Mouse (Mus musculus) layer of hippocampus, adult 2 months (tissue): ENCODE measurements at regions not wholly inside any gene's neighbourhood (a gene's known extent, or its start where the extent isn't known, plus 50 kb on each side); places are given as distances from the start of the nearest gene placed in this dataset.

Source experiments
- DNase-seq, 2 experiments: peaks; one replicate each; pipeline ENCODE4 v3.0.0; 2022; ENCODE audit warnings: low spot score in 2 of 2
- H3K27ac ChIP-seq: fragments of 200-600 bp; 2 replicates; pipeline ENCODE4 v1.8.1; 2022
- H3K4me3 ChIP-seq: fragments of 200-600 bp; 2 replicates; pipeline ENCODE4 v1.8.1; 2022; ENCODE audit warnings: mild to moderate bottlenecking
- CTCF ChIP-seq: fragments of 200-600 bp; conservative IDR thresholded peaks from 2 replicates; pipeline ENCODE4 v1.8.1; 2022; ENCODE audit warnings: antibody characterized with exemption, mild to moderate bottlenecking, moderate library complexity

DNA sequence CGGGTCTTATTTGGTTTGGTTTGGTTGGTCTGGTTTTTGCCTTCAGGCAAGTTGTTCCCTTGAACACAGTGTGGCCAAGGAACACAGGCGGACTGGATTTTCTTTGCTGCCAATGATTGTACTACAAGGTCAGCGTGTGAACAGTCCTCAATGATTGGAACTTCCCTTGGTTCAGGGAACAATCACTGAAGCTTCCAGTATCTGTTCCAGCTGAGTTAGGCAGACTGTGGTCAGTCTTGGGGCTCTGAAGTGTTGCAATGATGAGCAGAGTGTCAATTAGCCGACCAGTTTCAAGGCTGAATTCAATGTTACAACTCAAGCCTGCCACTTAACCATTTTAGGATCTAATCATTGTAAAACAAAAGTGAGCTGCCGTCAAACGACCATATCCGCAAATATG lies 189.5 kb upstream of the Onecut1 start:
- DNase-seq = no peak
- Histone ChIP-seq H3K4me3 (no peak overlapping the region), H3K27ac (no peak overlapping the region)
- TF ChIP-seq CTCF = no peak

DNA sequence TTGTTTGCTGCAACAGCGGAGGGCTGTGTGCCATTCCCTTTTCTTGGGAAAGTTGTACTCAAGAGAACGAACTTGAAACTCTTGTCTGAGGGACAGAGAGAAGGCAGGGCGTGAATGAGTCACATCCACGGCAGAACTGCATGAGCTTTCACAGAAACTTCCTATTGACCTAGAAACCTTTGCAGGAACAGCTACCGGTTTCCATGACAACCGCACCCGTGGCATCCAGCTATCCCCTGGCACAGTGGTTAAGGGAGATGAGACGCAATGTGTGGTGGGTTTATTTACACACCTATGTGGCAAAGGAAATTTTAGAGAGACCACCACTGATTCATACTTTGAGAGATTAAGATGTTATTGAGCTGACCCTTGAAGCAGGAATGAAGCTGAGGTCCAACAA lies 163.5 kb upstream of the Onecut1 start:
- no peak for TF ChIP-seq CTCF
- no peak for DNase-seq
- Histone ChIP-seq H3K27ac (no peak overlapping the region), H3K4me3 (no peak overlapping the region)

DNA sequence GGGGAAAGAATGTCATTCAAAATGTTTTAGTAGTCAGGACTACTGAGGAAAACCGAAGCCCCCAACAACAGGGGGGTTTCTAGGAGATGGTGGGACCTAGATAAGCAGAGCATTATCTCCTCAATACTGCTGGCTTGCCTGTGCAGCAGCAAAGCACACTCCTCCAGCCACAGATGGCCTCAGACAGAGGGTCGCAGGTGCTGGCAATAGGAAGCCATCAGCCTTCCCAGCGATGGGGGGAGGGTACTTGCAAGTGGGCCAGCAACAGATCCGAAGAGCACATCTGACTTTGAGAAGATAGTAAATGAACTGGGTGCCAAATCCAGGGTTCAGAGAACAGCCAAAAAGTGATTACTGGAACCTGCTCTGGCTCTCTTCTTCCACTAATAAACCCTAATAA lies 156.0 kb upstream of the Onecut1 start:
- Histone ChIP-seq H3K4me3 (no peak overlapping the region), H3K27ac (no peak overlapping the region)
- no peak for TF ChIP-seq CTCF
- no peak for DNase-seq

DNA sequence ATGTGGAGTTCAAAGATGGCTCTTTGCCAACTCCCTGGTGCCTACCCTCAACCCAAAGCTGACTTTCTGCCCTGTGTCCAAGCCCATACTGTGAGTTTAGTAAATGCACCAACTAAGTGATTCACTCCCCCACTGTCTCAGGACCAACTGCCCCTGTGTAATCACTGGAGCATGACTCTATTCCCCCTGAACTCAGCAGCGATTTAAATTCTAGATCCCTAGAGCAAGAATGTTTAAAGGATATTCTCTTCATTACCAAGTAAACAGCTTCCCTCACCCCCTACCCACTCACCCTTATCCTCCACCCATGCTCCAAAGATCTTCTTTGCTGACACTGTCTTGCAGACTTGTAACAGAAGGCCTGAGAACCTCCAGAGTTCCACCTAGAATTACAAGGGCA lies 154.1 kb upstream of the Onecut1 start:
- TF ChIP-seq CTCF = no peak
- no peak overlapping the region for H3K4me3 ChIP-seq
- DNase-seq = no peak
- H3K27ac ChIP-seq = no peak overlapping the region

DNA sequence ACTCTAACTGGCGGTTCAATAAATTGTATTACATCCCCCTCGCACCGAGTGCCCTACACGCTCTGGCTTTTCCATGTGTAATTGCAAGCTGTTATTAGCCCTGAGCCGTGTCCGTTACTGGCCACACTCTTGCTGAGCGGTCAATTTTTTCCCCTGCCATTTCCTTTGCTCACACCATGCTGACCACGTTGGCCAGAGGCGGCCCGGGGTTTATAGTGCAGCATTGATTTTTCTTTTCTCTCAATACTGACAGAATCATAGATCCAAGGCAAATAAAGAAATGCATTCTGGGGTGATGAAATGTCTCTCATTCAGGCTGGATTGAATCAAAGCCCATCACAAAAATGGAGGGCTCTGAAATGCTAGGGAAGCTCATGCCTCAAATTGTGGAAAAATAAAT lies 150.0 kb upstream of the Onecut1 start:
- no peak for DNase-seq
- Histone ChIP-seq H3K27ac (no peak overlapping the region), H3K4me3 (no peak overlapping the region)
- TF ChIP-seq CTCF = no peak

DNA sequence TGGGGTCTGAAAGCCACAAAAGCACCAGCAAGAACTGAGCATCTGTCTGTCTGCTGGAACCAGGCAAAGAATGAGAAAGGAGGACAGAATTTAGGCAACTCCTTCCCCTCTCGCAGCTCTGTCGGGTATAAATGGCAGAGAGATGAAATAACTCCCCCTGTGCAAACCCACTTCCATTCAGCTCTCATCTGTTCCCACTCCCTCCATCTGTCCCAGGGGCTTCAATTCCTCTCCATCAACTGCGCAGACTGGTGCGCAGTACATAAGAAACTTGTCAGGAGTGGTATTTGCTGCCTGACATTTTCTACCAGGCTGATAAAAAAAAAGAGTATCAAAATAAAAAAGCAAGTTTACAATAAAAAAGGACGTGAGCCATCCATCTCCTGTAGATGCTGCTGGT lies 129.3 kb upstream of the Onecut1 start:
- Histone ChIP-seq H3K4me3 (no peak overlapping the region), H3K27ac (no peak overlapping the region)
- TF ChIP-seq CTCF = no peak
- DNase-seq = peak; percentile 28 to 40

DNA sequence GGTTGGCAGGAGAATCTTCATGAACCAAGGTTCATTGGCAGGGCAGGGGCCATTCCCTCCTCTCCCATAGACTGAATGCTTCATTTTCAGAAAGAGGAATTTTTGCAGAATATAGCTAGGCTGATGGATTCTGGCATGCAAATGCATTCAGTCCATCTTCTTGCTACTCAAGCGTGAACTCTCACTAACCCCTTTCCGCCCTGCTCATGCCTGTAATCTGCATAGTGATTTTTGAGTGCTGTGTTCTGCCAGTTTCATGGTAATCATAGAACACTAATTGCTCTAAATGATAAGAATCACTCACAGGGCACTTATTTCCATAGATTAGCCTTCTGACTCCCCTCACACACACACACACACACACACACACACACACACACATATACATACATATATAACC lies 119.8 kb upstream of the Onecut1 start:
- TF ChIP-seq CTCF = no peak
- Histone ChIP-seq H3K27ac (no peak overlapping the region), H3K4me3 (no peak overlapping the region)
- no peak for DNase-seq

DNA sequence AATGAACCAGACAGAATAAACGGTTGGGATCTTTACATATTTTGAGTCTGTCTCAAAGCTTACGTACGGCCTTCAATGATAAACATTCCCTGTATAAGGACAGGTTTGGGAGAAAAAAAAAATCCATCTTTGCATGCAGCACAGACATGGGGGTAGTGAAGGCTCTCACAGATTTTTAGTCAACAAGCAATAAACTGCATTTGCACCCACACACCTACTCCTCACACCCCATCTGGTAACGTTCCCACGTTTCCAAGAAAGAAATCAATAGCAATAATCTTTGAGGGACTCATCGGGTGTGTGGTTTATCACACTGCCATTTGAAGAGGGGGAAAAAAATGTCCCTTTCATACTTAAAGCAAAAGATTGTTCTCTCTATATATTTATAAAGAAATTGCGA lies 113.8 kb upstream of the Onecut1 start:
- Histone ChIP-seq H3K4me3 (no peak overlapping the region), H3K27ac (peak overlapping the region; percentile 57)
- peak; percentile 32 to 77 for DNase-seq
- no peak for TF ChIP-seq CTCF

DNA sequence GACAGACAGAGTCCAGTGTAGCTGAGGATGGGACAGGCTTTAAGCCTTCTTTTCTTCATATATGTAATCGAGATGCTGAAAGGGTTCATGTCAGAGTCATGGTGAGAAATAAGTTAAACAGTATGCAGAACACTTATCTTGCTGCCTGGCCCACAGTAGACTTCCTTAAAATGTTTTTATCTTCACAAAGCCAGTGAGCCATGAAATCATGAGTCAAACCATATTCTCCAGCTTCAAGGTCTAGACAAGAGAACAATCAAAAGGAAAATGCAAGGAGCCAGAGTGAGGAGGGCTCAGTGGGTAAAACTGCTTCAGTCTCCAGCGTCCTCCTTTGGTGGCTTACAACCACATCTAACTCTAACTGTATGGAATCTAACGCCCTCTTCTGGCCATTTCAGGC lies 103.7 kb upstream of the Onecut1 start:
- Histone ChIP-seq H3K27ac (no peak overlapping the region), H3K4me3 (no peak overlapping the region)
- DNase-seq = no peak
- TF ChIP-seq CTCF = no peak

DNA sequence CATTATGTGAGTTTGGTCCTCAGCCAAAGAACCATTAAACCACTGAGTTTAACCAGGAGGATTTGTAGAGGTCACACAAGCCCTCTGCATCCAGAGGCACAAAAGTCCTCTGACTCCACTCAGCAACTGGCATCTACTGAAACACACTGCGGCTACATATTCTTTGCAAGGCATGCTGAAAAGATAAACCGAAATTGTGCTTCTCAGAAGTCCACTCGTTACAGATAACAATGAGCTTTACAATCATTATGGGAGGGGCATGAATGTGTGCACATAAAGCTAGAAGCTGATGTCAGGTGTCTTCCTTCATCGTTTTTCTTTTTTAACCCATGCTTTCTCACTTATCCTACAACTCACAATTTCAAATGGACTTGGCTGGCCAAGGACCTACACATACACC lies 102.8 kb upstream of the Onecut1 start:
- no peak for DNase-seq
- no peak for TF ChIP-seq CTCF
- Histone ChIP-seq H3K27ac (no peak overlapping the region), H3K4me3 (no peak overlapping the region)

DNA sequence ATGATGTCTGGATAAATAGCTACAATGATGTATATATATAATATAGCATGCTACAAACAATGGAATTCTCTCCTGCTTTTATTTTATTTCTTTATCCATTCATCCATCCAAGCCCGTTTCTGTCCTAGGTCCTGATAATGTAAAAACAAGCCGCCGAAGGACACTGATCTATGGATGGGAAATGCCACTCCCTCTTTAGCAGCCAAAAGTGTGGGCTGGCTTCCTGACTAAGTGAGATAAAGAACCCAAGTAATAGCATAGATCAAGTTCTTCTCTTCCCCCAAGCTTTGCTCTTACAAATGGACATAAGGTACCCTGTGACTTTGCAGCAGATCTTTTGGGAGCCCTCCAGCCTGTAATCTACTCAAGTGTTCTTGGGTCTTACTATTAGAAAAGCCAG lies 81.3 kb upstream of the Onecut1 start:
- Histone ChIP-seq H3K27ac (no peak overlapping the region), H3K4me3 (no peak overlapping the region)
- DNase-seq = no peak
- no peak for TF ChIP-seq CTCF

DNA sequence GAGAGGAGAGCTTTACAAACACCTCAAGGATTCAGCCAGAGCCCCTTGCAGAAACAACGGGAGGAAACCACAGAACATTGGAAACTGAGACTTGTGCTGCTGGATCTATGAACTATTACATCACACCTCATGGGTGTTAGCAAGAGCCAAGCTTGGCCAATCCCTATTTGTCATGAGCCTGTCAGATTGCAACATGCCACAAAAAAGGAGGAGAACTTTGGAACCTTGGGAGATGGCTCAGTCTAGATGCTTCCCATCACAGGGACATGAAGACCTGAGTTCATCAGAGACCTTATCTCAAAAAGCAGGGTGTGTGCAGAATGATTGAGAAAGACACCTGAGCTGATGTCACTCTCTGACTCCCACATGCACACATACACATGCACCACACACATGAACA lies 68.3 kb upstream of the Onecut1 start:
- no peak for TF ChIP-seq CTCF
- Histone ChIP-seq H3K4me3 (no peak overlapping the region), H3K27ac (no peak overlapping the region)
- no peak for DNase-seq

DNA sequence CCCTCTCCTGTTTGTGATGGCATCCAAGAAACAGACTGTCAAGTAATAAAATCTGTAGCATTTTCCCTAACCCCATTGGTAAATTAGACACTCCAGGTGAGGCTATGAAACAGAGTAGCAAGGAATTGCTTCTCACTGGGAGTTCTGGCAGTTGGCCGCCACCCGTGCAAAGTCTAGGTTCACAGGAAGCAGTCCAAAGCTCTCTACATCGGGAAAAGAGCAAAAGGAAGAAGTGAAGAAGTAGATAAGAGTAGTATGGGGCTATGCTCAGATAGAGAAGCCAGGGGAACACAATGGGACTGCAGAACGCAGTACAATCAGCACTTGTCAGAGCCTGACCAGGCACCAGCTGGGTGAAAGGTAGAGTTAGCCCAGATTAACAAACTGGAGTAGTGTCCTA lies 65.7 kb upstream of the Onecut1 start:
- TF ChIP-seq CTCF = no peak
- no peak for DNase-seq
- H3K27ac ChIP-seq = no peak overlapping the region
- H3K4me3 ChIP-seq = no peak overlapping the region

DNA sequence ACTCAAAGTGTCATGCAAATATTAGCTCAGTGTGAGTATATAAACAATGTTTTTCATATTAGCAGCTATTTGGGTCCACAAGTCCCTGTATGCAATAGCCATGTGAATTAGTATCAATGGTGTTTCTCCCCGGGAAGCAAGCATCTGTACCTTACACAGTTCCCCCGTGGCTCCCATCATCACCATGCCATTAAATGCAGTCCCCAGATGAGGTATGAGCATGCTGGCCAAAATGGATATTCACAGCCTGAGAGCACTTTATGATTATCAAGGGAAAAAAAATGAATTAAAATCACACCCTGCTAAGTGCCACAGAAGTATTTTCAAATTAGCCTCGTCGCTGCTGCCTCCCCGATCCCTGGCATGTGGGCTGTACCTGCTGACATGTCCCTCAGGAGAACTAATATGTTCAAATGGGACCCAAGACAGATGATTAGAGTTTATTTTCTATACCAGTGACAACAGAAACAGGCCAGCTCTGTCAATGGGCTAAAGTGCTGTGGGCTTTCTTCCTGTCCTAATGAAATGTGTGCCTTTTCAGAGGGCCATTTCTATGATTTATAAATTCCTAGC lies 64.4 kb upstream of the Onecut1 start:
- DNase-seq = no peak
- no peak for TF ChIP-seq CTCF
- no peak overlapping the region for H3K27ac ChIP-seq
- no peak overlapping the region for H3K4me3 ChIP-seq

DNA sequence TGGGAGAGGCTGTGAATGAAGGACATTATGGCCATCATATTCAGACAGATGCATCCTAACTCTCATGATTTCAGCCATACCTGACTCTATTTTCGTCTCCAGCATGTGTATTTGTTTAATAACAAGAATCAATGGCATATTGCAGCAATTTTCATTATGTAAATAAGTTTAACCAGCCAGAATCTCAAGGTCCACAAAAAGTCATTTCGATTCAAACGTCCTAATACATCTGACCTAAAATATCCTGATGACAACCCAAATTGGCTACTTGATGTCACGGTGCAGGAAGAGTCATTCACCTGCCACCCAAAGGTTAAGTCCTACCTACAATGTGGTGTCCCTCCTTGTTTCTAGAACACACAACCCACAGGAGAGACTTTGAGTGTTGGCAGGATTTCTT lies 60.6 kb upstream of the Onecut1 start:
- no peak for TF ChIP-seq CTCF

More for the DNA sequence above, 60.6 kb upstream of the Onecut1 start:
- H3K27ac ChIP-seq = no peak overlapping the region
- DNase-seq = no peak
- no peak overlapping the region for H3K4me3 ChIP-seq
